Mouse (Mus musculus) myocyte (in vitro differentiated cells): Measurements from ENCODE around the gene Gtf3a. TPM values are rescaled to one million over a fixed set of nuclear protein-coding genes. Genes with fewer than 3 reads are reported as not detected.

Experiments used
- H3K27me3 ChIP-seq: one replicate; pipeline ENCODE4 v1.6.1; 2011; ENCODE audit not compliant: control insufficient read depth, insufficient read depth, insufficient read length
- H3K36me3 ChIP-seq: one replicate; pipeline ENCODE4 v1.6.1; 2011; ENCODE audit not compliant: control insufficient read depth, insufficient read depth
- H3K4me2 ChIP-seq: one replicate; pipeline ENCODE4 v1.6.1; 2011; ENCODE audit warnings: low read depth, control low read depth
- H3K4me3 ChIP-seq: one replicate; pipeline ENCODE4 v1.5.1; 2011; ENCODE audit warnings: mild to moderate bottlenecking, control low read depth, moderate library complexity
- H3K79me2 ChIP-seq: one replicate; pipeline ENCODE4 v1.6.1; 2011; ENCODE audit not compliant: control insufficient read depth, insufficient read depth
- H3ac ChIP-seq: one replicate; pipeline ENCODE4 v1.6.1; 2011; ENCODE audit not compliant: control insufficient read depth, insufficient read length
- CEBPB ChIP-seq: IDR thresholded peaks from 2 replicates; pipeline ENCODE4 v1.6.1; 2011; ENCODE audit warnings: mild to moderate bottlenecking, moderate library complexity; ENCODE audit not compliant: poor library complexity, insufficient read depth, severe bottlenecking
- E2F4 ChIP-seq: IDR thresholded peaks from one replicate; pipeline ENCODE4 v1.6.1; 2011; ENCODE audit warnings: mild to moderate bottlenecking, control low read depth, moderate library complexity; ENCODE audit not compliant: insufficient read depth
- MAX ChIP-seq: IDR thresholded peaks from one replicate; pipeline ENCODE4 v1.6.1; 2011; ENCODE audit warnings: low read depth, mild to moderate bottlenecking, control low read depth
- MYOD1 ChIP-seq, 3 experiments: IDR thresholded peaks; one replicate each; pipeline ENCODE4 v1.6.1; 2011; ENCODE audit warnings: control low read depth in 2 of 3, low read depth in 2 of 3, mild to moderate bottlenecking in 2 of 3, moderate library complexity in 1 of 3; ENCODE audit not compliant: insufficient read length in 2 of 3, control insufficient read depth in 1 of 3
- MYOG ChIP-seq, 3 experiments: IDR thresholded peaks; one replicate each; pipeline ENCODE4 v1.6.1; 2011; ENCODE audit warnings: control low read depth in 2 of 3, low read depth in 2 of 3, mild to moderate bottlenecking in 2 of 3; ENCODE audit not compliant: insufficient read length in 2 of 3, control insufficient read depth in 1 of 3, insufficient read depth in 1 of 3
- POLR2A ChIP-seq: IDR thresholded peaks from one replicate; pipeline ENCODE4 v1.6.1; 2011; ENCODE audit warnings: low read depth, mild to moderate bottlenecking, control low read depth, moderate library complexity; ENCODE audit not compliant: insufficient read length
- POLR2AphosphoS2 ChIP-seq: IDR thresholded peaks from one replicate; pipeline ENCODE4 v1.6.1; 2011; ENCODE audit warnings: low read depth, control low read depth; ENCODE audit not compliant: insufficient read length
- REST ChIP-seq: IDR thresholded peaks from one replicate; pipeline ENCODE4 v1.6.1; 2011; ENCODE audit warnings: mild to moderate bottlenecking, control low read depth, moderate library complexity; ENCODE audit not compliant: insufficient read depth, insufficient read length
- SRF ChIP-seq: IDR thresholded peaks from one replicate; pipeline ENCODE4 v1.6.1; 2011; ENCODE audit warnings: low read depth; ENCODE audit not compliant: control insufficient read depth, insufficient read length
- TCF12 ChIP-seq: IDR thresholded peaks from one replicate; pipeline ENCODE4 v1.6.1; 2011; ENCODE audit warnings: mild to moderate bottlenecking, control low read depth; ENCODE audit not compliant: poor library complexity, insufficient read depth, severe bottlenecking
- TCF3 ChIP-seq: IDR thresholded peaks from one replicate; pipeline ENCODE4 v1.6.1; 2011; ENCODE audit warnings: low read depth, control low read depth; ENCODE audit not compliant: insufficient read length
- USF1 ChIP-seq: IDR thresholded peaks from one replicate; pipeline ENCODE4 v1.6.1; 2011; ENCODE audit warnings: low read depth, mild to moderate bottlenecking, control low read depth, moderate library complexity
- polyA plus RNA-seq: library from polyadenylated mRNA; unstranded; fragments of >200 nt; fragmentation: generic; extraction: Trizol; gene quantifications from one replicate; pipeline ENCODE4 v1.2.1, GENCODE M21; 2012; ENCODE audit warnings: missing spikeins

Gtf3a gene
- polyA plus RNA-seq, 1 experiment = 49.9 TPM

DNA sequence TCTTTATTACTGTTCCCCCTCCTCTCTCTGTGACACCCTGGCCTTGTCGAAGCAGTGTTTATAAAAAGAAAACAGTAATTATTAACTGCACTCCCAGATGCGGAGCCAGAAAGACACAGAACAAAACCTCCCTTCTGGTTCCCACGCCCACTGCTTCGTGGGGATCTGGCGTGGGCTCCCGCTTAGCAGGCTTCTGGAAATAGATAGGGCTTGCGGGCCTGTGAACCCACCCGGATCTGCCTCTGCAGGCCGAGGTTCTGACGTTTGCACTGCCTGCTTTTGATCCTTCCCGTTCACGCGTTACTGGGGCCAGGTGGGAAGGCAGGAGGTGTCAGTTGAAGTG, 26.3 kb downstream of the Gtf3a start:
- no peak overlapping the region for H3K4me3 ChIP-seq

GRCm38 (mm10) chr5:146981376-146981775, 32.9 kb downstream of the Gtf3a start:
- H3K4me3 ChIP-seq = no peak overlapping the region
- TF ChIP-seq MYOD1 (IDR thresholded peaks at IDR 0.05; ENCODE audit: control insufficient read depth in 1 of 3, insufficient read length in 2 of 3, low read depth in 2 of 3) (no peak), MYOG (IDR thresholded peaks at IDR 0.05; ENCODE audit: control insufficient read depth in 1 of 3, insufficient read depth in 1 of 3, insufficient read length in 2 of 3, low read depth in 2 of 3) (no peak), POLR2AphosphoS2 (no peak), USF1 (no peak), SRF (no peak), POLR2A (no peak)
- H3K79me2 ChIP-seq = no peaks in the 10 kb centered on the region
- no peaks in the 10 kb centered on the region for H3K36me3 ChIP-seq
- no peak overlapping the region for H3ac ChIP-seq
- no peaks in the 10 kb centered on the region for H3K27me3 ChIP-seq
- H3K4me2 ChIP-seq = no peak overlapping the region

More for the DNA sequence above, 26.3 kb downstream of the Gtf3a start:
- Histone ChIP-seq H3K27me3 (no peaks in the 10 kb centered on the region), H3K79me2 (no peaks in the 10 kb centered on the region), H3K36me3 (no peaks in the 10 kb centered on the region), H3ac (no peak overlapping the region), H3K4me2 (no peak overlapping the region)
- TF ChIP-seq MYOD1 (IDR thresholded peaks at IDR 0.05; ENCODE audit: control insufficient read depth in 1 of 3, insufficient read length in 2 of 3, low read depth in 2 of 3) (no peak), POLR2A (no peak), TCF3 (no peak), USF1 (no peak), TCF12 (no peak), REST (no peak), POLR2AphosphoS2 (no peak), SRF (no peak), MAX (no peak), MYOG (IDR thresholded peaks at IDR 0.05; ENCODE audit: control insufficient read depth in 1 of 3, insufficient read depth in 1 of 3, insufficient read length in 2 of 3, low read depth in 2 of 3) (no peak), CEBPB (no peak), E2F4 (no peak)

DNA sequence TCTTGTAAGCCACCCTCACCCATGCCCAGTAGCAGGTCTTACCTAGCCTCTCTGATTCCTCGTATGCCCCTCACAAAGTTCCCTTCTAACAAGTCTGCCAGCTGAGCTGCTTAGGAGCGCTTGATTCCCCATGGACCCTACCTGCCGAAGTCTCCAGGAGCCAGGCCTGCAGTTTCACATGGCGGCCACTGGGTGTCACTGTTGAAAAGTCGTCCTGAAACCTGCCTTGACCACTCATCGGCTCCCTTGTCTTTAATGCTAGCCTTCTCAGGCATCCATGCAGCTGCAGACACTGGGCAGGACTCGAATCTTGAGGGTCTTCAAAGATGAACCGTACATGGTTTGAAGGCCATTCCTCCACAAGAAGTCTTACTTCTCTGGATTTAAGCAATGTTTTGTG, 34.8 kb downstream of the Gtf3a start:
- H3K4me3 ChIP-seq = no peak overlapping the region
- TF ChIP-seq POLR2AphosphoS2 = no peak
- no peak for TF ChIP-seq TCF12
- no peak for TF ChIP-seq CEBPB
- no peak for TF ChIP-seq SRF
- TF ChIP-seq MAX = no peak
- TF ChIP-seq E2F4 = no peak
- no peak for TF ChIP-seq MYOD1 (IDR thresholded peaks at IDR 0.05; ENCODE audit: control insufficient read depth in 1 of 3, insufficient read length in 2 of 3, low read depth in 2 of 3)
- TF ChIP-seq POLR2A = no peak
- no peak for TF ChIP-seq TCF3
- no peak for TF ChIP-seq USF1
- no peak overlapping the region for H3K4me2 ChIP-seq
- H3ac ChIP-seq = no peak overlapping the region
- H3K79me2 ChIP-seq = no peaks in the 10 kb centered on the region
- no peaks in the 10 kb centered on the region for H3K36me3 ChIP-seq
- no peaks in the 10 kb centered on the region for H3K27me3 ChIP-seq

DNA sequence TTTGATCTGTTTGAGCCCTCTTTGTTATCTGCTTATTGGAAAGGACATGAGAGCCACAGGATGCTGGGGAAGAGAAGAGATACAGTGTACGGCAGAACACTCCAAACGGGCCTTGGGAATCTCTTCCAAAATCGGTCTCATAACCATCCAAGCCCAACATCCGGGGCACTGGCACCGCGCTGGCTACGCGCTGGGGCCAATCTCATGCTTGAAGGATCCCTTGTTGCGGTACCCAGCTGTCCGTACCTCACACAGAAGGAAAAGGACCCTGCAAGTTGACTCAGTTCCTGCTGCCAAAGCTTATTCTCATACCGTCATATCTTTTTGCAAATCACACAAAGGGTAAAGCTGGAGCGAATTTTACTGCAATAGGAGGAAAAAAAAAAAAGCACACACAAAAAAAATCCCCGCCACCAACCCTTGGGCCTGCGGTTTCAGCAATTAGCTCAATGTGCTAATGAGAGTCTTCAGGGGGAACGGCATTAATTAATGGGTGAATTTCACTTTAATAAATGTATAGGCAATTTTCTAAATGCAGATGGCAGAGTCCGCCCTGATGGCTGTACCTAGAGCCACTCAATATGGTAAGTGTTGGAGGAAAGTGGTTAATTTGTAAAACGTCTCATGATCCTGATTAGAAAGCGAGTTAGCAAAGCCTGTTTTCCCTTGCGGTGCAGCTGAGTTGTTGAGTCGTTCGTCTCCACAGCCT, 37.4 kb downstream of the Gtf3a start:
- Histone ChIP-seq H3K36me3 (no peaks in the 10 kb centered on the region), H3K4me2 (no peak overlapping the region), H3K79me2 (no peaks in the 10 kb centered on the region), H3ac (no peak overlapping the region), H3K4me3 (no peak overlapping the region), H3K27me3 (no peaks in the 10 kb centered on the region)
- TF ChIP-seq POLR2A (no peak), USF1 (no peak), SRF (no peak), TCF3 (no peak), REST (no peak), CEBPB (no peak), MYOD1 (IDR thresholded peaks at IDR 0.05; ENCODE audit: control insufficient read depth in 1 of 3, insufficient read length in 2 of 3, low read depth in 2 of 3) (no peak), MAX (no peak), E2F4 (no peak), TCF12 (no peak)

- no peaks in the 10 kb centered on the region for H3K27me3 ChIP-seq
- no peak for TF ChIP-seq POLR2A
- TF ChIP-seq REST = no peak
- no peak overlapping the region for H3K4me3 ChIP-seq
- no peak overlapping the region for H3K4me2 ChIP-seq
- H3K36me3 ChIP-seq = no peaks in the 10 kb centered on the region
- H3ac ChIP-seq = no peak overlapping the region
- H3K79me2 ChIP-seq = no peaks in the 10 kb centered on the region
Measured at GRCm38 (mm10) chr5:146987588-146987987, 39.1 kb downstream of the Gtf3a start.
